Mouse (Mus musculus) liver, adult 2 months (tissue): ENCODE measurements around the gene Srrm2. TPM values are rescaled to one million over a fixed set of nuclear protein-coding genes. Genes with fewer than 3 reads are reported as not detected.

Experiments used
- DNase-seq: peaks from one replicate; pipeline ENCODE4 v3.0.0-alpha.2; 2011; ENCODE audit warnings: low read depth, low spot score; ENCODE audit errors: extremely low read depth
- H3K27ac ChIP-seq: fragments of 200-500 bp; replicated peaks from 2 replicates; pipeline ENCODE4 v1.5.1; 2012; ENCODE audit warnings: low read depth, mild to moderate bottlenecking, control low read depth, inconsistent platforms, low read length; ENCODE audit not compliant: insufficient read depth
- H3K27me3 ChIP-seq: fragments of 200-500 bp; 2 replicates; pipeline ENCODE4 v1.6.1; 2012; ENCODE audit warnings: mild to moderate bottlenecking, moderate library complexity, low read length, inconsistent platforms; ENCODE audit not compliant: control insufficient read depth, insufficient read depth
- H3K36me3 ChIP-seq: fragments of 200-500 bp; 2 replicates; pipeline ENCODE4 v1.6.1; 2012; ENCODE audit warnings: low read length, inconsistent platforms; ENCODE audit not compliant: control insufficient read depth, insufficient read depth
- H3K4me1 ChIP-seq: fragments of 200-500 bp; 2 replicates; pipeline ENCODE4 v1.6.1; 2011; ENCODE audit warnings: low read length; ENCODE audit not compliant: control insufficient read depth, insufficient read depth
- H3K4me3 ChIP-seq: fragments of 200-500 bp; 2 replicates; pipeline ENCODE4 v1.5.1; 2011; ENCODE audit warnings: low read depth, mild to moderate bottlenecking, control low read depth, low read length, moderate library complexity; ENCODE audit not compliant: insufficient read depth
- H3K79me2 ChIP-seq: fragments of 200-500 bp; 2 replicates; pipeline ENCODE4 v1.6.1; 2012; ENCODE audit warnings: inconsistent platforms, mild to moderate bottlenecking, low read length, moderate library complexity; ENCODE audit not compliant: control insufficient read depth, insufficient read depth
- H3K9ac ChIP-seq: fragments of 200-500 bp; 2 replicates; pipeline ENCODE4 v1.6.1; 2012; ENCODE audit warnings: low read depth, mild to moderate bottlenecking, control low read depth, inconsistent platforms, low read length
- CTCF ChIP-seq: fragments of 200-500 bp; IDR thresholded peaks from 2 replicates; pipeline ENCODE4 v1.5.1; 2011; ENCODE audit warnings: low read depth, low read length, control low read depth
- POLR2A ChIP-seq: fragments of 200-500 bp; IDR thresholded peaks from 2 replicates; pipeline ENCODE4 v1.6.1; 2011; ENCODE audit warnings: low read length, control low read depth; ENCODE audit not compliant: insufficient read depth; ENCODE audit errors: extremely low read depth
- WGBS: fragments of 180-500 bp; shearing (Covaris S2); methylation state at CpG from one replicate; pipeline ENCODE4 v1.1.7; 2018; 5-methylcytosine and 5-hydroxymethylcytosine counted together
- polyA plus RNA-seq: library from polyadenylated mRNA; depleted of rRNA; stranded (reverse); fragments of >200 nt; gene quantifications from 2 replicates; pipeline ENCODE4 v1.2.3, GENCODE M21; 2012
- total RNA-seq: library from RNA; depleted of rRNA; stranded (reverse); fragments of >200 nt; gene quantifications from 2 replicates; pipeline ENCODE4 v1.2.3, GENCODE M21; 2014

Gene Srrm2
- total and polyA plus RNA-seq, 2 experiments: 33.0 to 316 TPM

GRCm38 (mm10) chr17:23748026-23748425, 42.3 kb upstream of the Srrm2 start:
- Histone ChIP-seq H3K9ac (no peak overlapping the region), H3K36me3 (no peaks in the 10 kb centered on the region), H3K4me3 (no peak overlapping the region), H3K27ac (no peak overlapping the region), H3K4me1 (no peaks in the 10 kb centered on the region), H3K27me3 (peaks cover 22% of the 10 kb centered on the region; the same call in 1 of the 2 replicates), H3K79me2 (no peaks in the 10 kb centered on the region)
- no peak for TF ChIP-seq POLR2A
- TF ChIP-seq CTCF: no peak
- no peak for DNase-seq
- WGBS: 26% methylated on average over 6 of the region's 6 CpGs

GRCm38 (mm10) chr17:23748631-23749391, 41.5 kb upstream of the Srrm2 start:
- H3K27ac ChIP-seq: peak overlapping the region; percentile 21; the same call in 1 of the 2 replicates
- no peaks in the 10 kb centered on the region for H3K4me1 ChIP-seq
- peak; percentile 73 for DNase-seq
- H3K27me3 ChIP-seq: 0 out of 2 replicates have a peak, but pooled peaks cover 19% of the 10 kb centered on the region
- peak overlapping the region; percentile 61 for H3K9ac ChIP-seq
- peak overlapping the region; percentile 27; the same call in 1 of the 2 replicates for H3K4me3 ChIP-seq
- H3K36me3 ChIP-seq: no peaks in the 10 kb centered on the region
- WGBS: 21% methylated on average over 10 of the region's 10 CpGs
- TF ChIP-seq POLR2A (no peak), CTCF (peak; percentile 50)
- no peaks in the 10 kb centered on the region for H3K79me2 ChIP-seq

GRCm38 (mm10) chr17:23749400-23750191, 40.7 kb upstream of the Srrm2 start:
- H3K27ac ChIP-seq: peak overlapping the region; percentile 2; the same call in 1 of the 2 replicates
- H3K36me3 ChIP-seq: no peaks in the 10 kb centered on the region
- no peaks in the 10 kb centered on the region for H3K79me2 ChIP-seq
- H3K27me3 ChIP-seq: 0 out of 2 replicates have a peak, but pooled peaks cover 17% of the 10 kb centered on the region
- H3K4me3 ChIP-seq: peak overlapping the region; percentile 27
- DNase-seq: no peak
- TF ChIP-seq CTCF: no peak
- TF ChIP-seq POLR2A: no peak
- H3K9ac ChIP-seq: peak overlapping the region; percentile 61
- no peaks in the 10 kb centered on the region for H3K4me1 ChIP-seq
- 80% methylated on average over 11 of the region's 11 CpGs for WGBS

- 85% methylated on average over 13 of the region's 13 CpGs for WGBS
- Histone ChIP-seq H3K79me2 (no peaks in the 10 kb centered on the region), H3K36me3 (no peaks in the 10 kb centered on the region), H3K4me1 (no peaks in the 10 kb centered on the region), H3K27me3 (no peaks in the 10 kb centered on the region), H3K27ac (peak overlapping the region; percentile 73), H3K4me3 (peak overlapping the region; percentile 35; the same call in 1 of the 2 replicates), H3K9ac (0 out of 2 replicates have a peak overlapping the region, but pooled peaks have one; percentile 17)
- DNase-seq: no peak
- TF ChIP-seq CTCF: no peak
- no peak for TF ChIP-seq POLR2A
These were observed 34.6 kb upstream of the Srrm2 start for GRCm38 (mm10) chr17:23755689-23756088.

- WGBS: 96% methylated on average over 9 of the region's 9 CpGs
- no peak overlapping the region for H3K4me3 ChIP-seq
- H3K79me2 ChIP-seq: no peaks in the 10 kb centered on the region
- DNase-seq: no peak
- H3K27me3 ChIP-seq: no peaks in the 10 kb centered on the region
- H3K36me3 ChIP-seq: peaks cover 4% of the 10 kb centered on the region; the same call in 1 of the 2 replicates
- no peak overlapping the region for H3K9ac ChIP-seq
- no peak overlapping the region for H3K27ac ChIP-seq
- no peak for TF ChIP-seq CTCF
- no peak for TF ChIP-seq POLR2A
- H3K4me1 ChIP-seq: no peaks in the 10 kb centered on the region
These were observed 32.8 kb upstream of the Srrm2 start for GRCm38 (mm10) chr17:23757581-23757980.
